Mouse (Mus musculus): ENCODE results near the gene Rasl11b. TPM values are rescaled to one million over a fixed set of nuclear protein-coding genes. Genes with fewer than 3 reads are reported as not detected.

Rasl11b gene
- polyA plus RNA-seq, 1 experiment from 2014 or later = 23.0 TPM

GRCm38 (mm10) chr5:74166642-74167041 lies 28.4 kb upstream of the Rasl11b start:
- no peak for ATAC-seq
- H3K4me1 ChIP-seq = peaks cover 8% of the 10 kb centered on the region
- H3K27ac ChIP-seq = no peak overlapping the region
- H3K4me3 ChIP-seq = no peak overlapping the region
- no peaks in the 10 kb centered on the region for H3K27me3 ChIP-seq
- H3K9ac ChIP-seq = no peak overlapping the region
- WGBS = 98% methylated on average over 3 of the region's 3 CpGs
- H3K4me2 ChIP-seq = no peak overlapping the region
- H3K36me3 ChIP-seq (ENCODE audit: poor library complexity, severe bottlenecking) = no peaks in the 10 kb centered on the region
- H3K9me3 ChIP-seq (replicated peaks) = no peaks in the 10 kb centered on the region

GRCm38 (mm10) chr5:74168085-74168484 lies 27.0 kb upstream of the Rasl11b start:
- Histone ChIP-seq H3K9ac (no peak overlapping the region), H3K9me3 (replicated peaks) (no peaks in the 10 kb centered on the region), H3K4me1 (peaks cover 5% of the 10 kb centered on the region; the same call in 1 of the 2 replicates), H3K4me2 (no peak overlapping the region), H3K36me3 (ENCODE audit: poor library complexity, severe bottlenecking) (no peaks in the 10 kb centered on the region), H3K4me3 (no peak overlapping the region), H3K27ac (no peak overlapping the region), H3K27me3 (no peaks in the 10 kb centered on the region)
- no peak for ATAC-seq
- WGBS = 89% methylated on average over 3 of the region's 3 CpGs

DNA sequence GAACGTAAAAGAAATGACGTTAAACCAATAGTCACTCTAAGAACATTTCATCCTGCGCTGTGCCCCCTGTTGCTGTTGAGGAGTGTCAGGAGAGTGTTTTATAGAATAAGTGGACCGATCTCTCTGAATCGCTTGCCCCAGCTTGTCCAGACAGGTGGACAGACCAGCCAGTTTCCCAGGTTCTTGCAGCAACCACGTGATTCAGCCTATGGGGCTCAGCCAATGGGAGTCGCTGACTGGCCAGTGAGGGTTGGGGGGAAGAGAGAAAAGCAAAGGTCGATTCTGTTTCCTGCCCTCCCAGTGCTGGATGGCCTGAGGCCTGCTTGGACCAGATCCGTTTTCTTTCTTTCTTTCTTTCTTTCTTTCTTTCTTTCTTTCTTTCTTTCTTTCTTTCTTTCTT lies 23.3 kb upstream of the Rasl11b start:
- Histone ChIP-seq H3K36me3 (ENCODE audit: poor library complexity, severe bottlenecking) (no peaks in the 10 kb centered on the region), H3K27me3 (no peaks in the 10 kb centered on the region), H3K4me3 (no peak overlapping the region), H3K4me1 (peaks cover 25% of the 10 kb centered on the region), H3K9ac (no peak overlapping the region), H3K4me2 (no peak overlapping the region), H3K9me3 (replicated peaks) (no peaks in the 10 kb centered on the region), H3K27ac (no peak overlapping the region)
- 73% methylated on average over 9 of the region's 9 CpGs for WGBS
- ATAC-seq = no peak

DNA sequence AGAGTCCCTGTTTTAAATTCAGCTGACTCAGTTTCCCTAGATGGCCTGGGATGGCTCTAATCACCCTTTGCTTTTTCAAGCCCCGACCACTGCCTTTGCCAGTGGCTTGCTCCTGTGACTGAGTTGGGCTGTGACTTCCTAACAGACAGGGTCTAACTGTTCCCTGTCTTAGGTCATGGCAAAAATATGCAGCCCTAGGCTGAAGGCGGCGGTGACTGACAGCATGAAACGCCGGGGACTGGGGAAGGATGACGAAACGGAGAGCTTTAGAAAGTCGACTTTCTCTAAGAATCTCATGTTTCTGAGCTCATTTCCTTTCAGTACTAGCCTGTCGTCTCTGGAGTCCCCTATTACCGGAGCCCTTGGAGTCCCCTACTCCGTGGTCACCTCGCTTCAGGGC lies 22.9 kb upstream of the Rasl11b start:
- 79% methylated on average over 12 of the region's 12 CpGs for WGBS
- Histone ChIP-seq H3K27me3 (no peaks in the 10 kb centered on the region), H3K27ac (no peak overlapping the region), H3K4me1 (peaks cover 25% of the 10 kb centered on the region), H3K9me3 (replicated peaks) (no peaks in the 10 kb centered on the region), H3K36me3 (ENCODE audit: poor library complexity, severe bottlenecking) (no peaks in the 10 kb centered on the region), H3K9ac (no peak overlapping the region), H3K4me2 (no peak overlapping the region), H3K4me3 (no peak overlapping the region)
- ATAC-seq = peak; percentile 36; the same call in 1 of the 2 replicates

GRCm38 (mm10) chr5:74173162-74173844 lies 21.8 kb upstream of the Rasl11b start:
- Histone ChIP-seq H3K4me2 (0 out of 2 replicates have a peak overlapping the region, but pooled peaks have one; percentile 0), H3K9me3 (replicated peaks) (no peaks in the 10 kb centered on the region), H3K36me3 (ENCODE audit: poor library complexity, severe bottlenecking) (no peaks in the 10 kb centered on the region), H3K4me3 (no peak overlapping the region), H3K27me3 (no peaks in the 10 kb centered on the region), H3K27ac (peak overlapping the region; percentile 58), H3K4me1 (peaks cover 25% of the 10 kb centered on the region), H3K9ac (no peak overlapping the region)
- 56% methylated on average over 18 of the region's 18 CpGs for WGBS
- ATAC-seq = peak; percentile 73

- Histone ChIP-seq H3K4me1 (peaks cover 31% of the 10 kb centered on the region), H3K9me3 (replicated peaks) (no peaks in the 10 kb centered on the region), H3K4me3 (no peak overlapping the region), H3K27me3 (no peaks in the 10 kb centered on the region), H3K4me2 (no peak overlapping the region), H3K27ac (peak overlapping the region; percentile 26; the same call in 1 of the 2 replicates), H3K36me3 (ENCODE audit: poor library complexity, severe bottlenecking) (no peaks in the 10 kb centered on the region), H3K9ac (no peak overlapping the region)
- peak; percentile 29; the same call in 1 of the 2 replicates for ATAC-seq
- WGBS = 45% methylated on average over 14 of the region's 14 CpGs
Measured at GRCm38 (mm10) chr5:74175526-74176270, 19.4 kb upstream of the Rasl11b start.

DNA sequence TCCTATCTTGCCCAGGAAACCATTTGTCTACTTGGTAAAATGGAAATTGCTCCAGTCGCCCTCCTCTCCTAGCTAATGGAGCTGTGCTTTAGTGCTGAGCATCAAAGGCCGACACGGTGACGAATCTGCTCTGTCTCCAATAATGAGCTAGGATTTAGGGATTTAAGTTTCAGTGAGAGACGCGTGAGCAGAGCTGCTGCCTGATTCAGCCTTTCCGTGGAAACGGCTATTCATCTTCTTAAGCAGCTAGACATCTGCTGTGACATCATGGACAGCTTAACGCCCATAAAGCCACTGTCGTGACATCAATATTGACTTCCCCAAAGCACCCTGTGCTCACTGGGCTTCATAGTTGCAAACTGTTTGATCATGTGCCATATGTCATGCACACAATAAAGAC lies 14.9 kb upstream of the Rasl11b start:
- no peaks in the 10 kb centered on the region for H3K36me3 ChIP-seq (ENCODE audit: poor library complexity, severe bottlenecking)
- 16% methylated on average over 10 of the region's 10 CpGs for WGBS
- no peak overlapping the region for H3K4me3 ChIP-seq
- no peak overlapping the region for H3K27ac ChIP-seq
- H3K9me3 ChIP-seq (replicated peaks) = no peaks in the 10 kb centered on the region
- H3K9ac ChIP-seq = no peak overlapping the region
- ATAC-seq = no peak; the same call in 1 of the 2 replicates
- H3K4me1 ChIP-seq = peaks cover 25% of the 10 kb centered on the region
- no peak overlapping the region for H3K4me2 ChIP-seq
- no peaks in the 10 kb centered on the region for H3K27me3 ChIP-seq

DNA sequence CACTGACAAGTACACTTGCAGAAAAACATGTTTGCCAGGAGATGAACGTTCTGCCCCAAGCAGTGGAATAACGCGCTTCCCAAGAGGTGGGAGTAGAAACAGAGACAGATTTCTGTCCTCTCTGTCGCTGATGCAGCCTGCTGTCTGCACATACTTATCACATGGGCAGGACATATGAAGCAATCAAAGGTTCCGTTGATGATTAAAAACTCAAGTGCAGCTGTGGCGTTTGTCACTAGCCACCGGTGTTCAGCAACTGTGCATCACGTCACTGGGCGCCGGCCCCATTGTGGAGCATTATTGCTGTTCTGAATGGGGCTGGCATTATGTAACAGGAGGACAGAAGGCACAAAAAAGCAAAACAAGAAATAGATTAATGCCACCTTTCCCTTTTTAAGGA lies 12.0 kb upstream of the Rasl11b start:
- H3K4me1 ChIP-seq = peaks cover 14% of the 10 kb centered on the region
- no peak overlapping the region for H3K9ac ChIP-seq
- H3K9me3 ChIP-seq (replicated peaks) = no peaks in the 10 kb centered on the region
- no peak overlapping the region for H3K27ac ChIP-seq
- WGBS = 53% methylated on average over 10 of the region's 10 CpGs
- no peak overlapping the region for H3K4me2 ChIP-seq
- no peak overlapping the region for H3K4me3 ChIP-seq
- ATAC-seq = no peak
- no peaks in the 10 kb centered on the region for H3K27me3 ChIP-seq
- no peaks in the 10 kb centered on the region for H3K36me3 ChIP-seq (ENCODE audit: poor library complexity, severe bottlenecking)

DNA sequence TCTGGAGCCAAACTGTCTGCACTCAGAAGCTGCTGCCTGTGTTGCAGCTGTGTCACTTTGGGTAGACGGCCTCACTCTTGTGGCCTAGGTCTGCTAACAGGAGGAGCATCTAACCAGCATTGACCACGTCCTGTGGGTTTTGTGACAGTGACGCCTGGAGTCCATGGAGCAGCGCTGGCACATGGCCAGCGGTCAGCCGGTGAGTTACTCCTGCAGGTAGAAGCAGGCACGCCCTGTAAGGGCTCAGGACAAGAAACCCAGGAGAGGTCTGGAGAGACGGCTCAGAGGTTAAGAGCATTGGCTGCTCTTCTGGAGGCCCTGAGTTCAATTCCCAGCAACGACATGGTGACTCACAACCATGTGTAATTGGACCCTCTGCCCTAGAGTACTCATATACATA lies 10.5 kb upstream of the Rasl11b start:
- Histone ChIP-seq H3K9ac (no peak overlapping the region), H3K27me3 (no peaks in the 10 kb centered on the region), H3K27ac (no peak overlapping the region), H3K9me3 (replicated peaks) (no peaks in the 10 kb centered on the region), H3K4me2 (no peak overlapping the region), H3K4me3 (no peak overlapping the region), H3K36me3 (ENCODE audit: poor library complexity, severe bottlenecking) (no peaks in the 10 kb centered on the region), H3K4me1 (peaks cover 20% of the 10 kb centered on the region)
- 82% methylated on average over 9 of the region's 9 CpGs for WGBS
- no peak for ATAC-seq

GRCm38 (mm10) chr5:74188076-74188475 lies 7.0 kb upstream of the Rasl11b start:
- 86% methylated on average over 12 of the region's 12 CpGs for WGBS
- peaks cover 17% of the 10 kb centered on the region for H3K4me1 ChIP-seq
- H3K4me3 ChIP-seq = no peak overlapping the region
- no peak for ATAC-seq
- H3K9ac ChIP-seq = no peak overlapping the region
- H3K4me2 ChIP-seq = no peak overlapping the region
- peaks cover 2% of the 10 kb centered on the region; the same call in 1 of the 2 replicates for H3K27me3 ChIP-seq
- no peaks in the 10 kb centered on the region for H3K36me3 ChIP-seq (ENCODE audit: poor library complexity, severe bottlenecking)
- no peaks in the 10 kb centered on the region for H3K9me3 ChIP-seq (replicated peaks)
- H3K27ac ChIP-seq = no peak overlapping the region

DNA sequence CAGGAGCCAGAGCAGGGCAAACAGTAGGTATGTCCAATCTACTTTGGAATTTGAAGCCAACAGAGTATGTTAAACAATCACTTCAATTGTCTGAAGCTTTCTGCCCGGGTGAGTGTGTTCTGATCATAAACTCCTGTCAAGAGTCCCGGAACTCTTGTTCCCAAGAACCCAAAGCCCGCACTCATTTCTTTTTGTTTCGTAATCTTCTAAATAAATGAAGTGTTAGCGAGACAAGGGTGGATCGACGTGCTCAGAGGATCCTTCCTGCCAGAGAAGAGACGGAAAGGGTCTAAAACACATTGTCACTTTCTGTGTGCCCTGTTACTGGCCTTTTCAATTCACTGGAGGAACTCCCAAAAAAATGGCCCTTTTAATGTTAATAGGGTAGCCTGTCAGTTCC lies 6.2 kb upstream of the Rasl11b start:
- no peak for ATAC-seq
- Histone ChIP-seq H3K9ac (no peak overlapping the region), H3K4me2 (no peak overlapping the region), H3K4me3 (no peak overlapping the region), H3K27ac (no peak overlapping the region), H3K4me1 (peaks cover 15% of the 10 kb centered on the region), H3K9me3 (replicated peaks) (no peaks in the 10 kb centered on the region), H3K27me3 (peaks cover 3% of the 10 kb centered on the region), H3K36me3 (ENCODE audit: poor library complexity, severe bottlenecking) (no peaks in the 10 kb centered on the region)
- WGBS = 64% methylated on average over 8 of the region's 8 CpGs

- Histone ChIP-seq H3K27ac (no peak overlapping the region), H3K27me3 (peaks cover 5% of the 10 kb centered on the region), H3K4me2 (no peak overlapping the region), H3K9ac (0 out of 2 replicates have a peak overlapping the region, but pooled peaks have one; percentile 8), H3K4me3 (no peak overlapping the region), H3K36me3 (ENCODE audit: poor library complexity, severe bottlenecking) (no peaks in the 10 kb centered on the region), H3K4me1 (peaks cover 23% of the 10 kb centered on the region), H3K9me3 (replicated peaks) (no peaks in the 10 kb centered on the region)
- 33% methylated on average over 9 of the region's 9 CpGs for WGBS
- no peak for ATAC-seq
Measured at GRCm38 (mm10) chr5:74189484-74190160, 5.5 kb upstream of the Rasl11b start.
